Mouse (Mus musculus) right cerebral cortex, postnatal 25 days (tissue): Measurements from ENCODE around the gene Lrrn4cl.
A peak's percentile ranks its signal among the peaks of the same experiment; 100 is the strongest.
"Not testable (repeated sequence)": the region's sequence is repeated elsewhere in the genome, so short reads cannot be mapped to it uniquely, and the experiment has no call there.

Source experiments
- DNase-seq: peaks from one replicate; pipeline ENCODE4 v3.0.0; 2022

Lrrn4cl gene

GRCm38 (mm10) chr19:8886916-8887584 is 36.5 kb downstream of the Lrrn4cl start:
- no peak for DNase-seq

DNA sequence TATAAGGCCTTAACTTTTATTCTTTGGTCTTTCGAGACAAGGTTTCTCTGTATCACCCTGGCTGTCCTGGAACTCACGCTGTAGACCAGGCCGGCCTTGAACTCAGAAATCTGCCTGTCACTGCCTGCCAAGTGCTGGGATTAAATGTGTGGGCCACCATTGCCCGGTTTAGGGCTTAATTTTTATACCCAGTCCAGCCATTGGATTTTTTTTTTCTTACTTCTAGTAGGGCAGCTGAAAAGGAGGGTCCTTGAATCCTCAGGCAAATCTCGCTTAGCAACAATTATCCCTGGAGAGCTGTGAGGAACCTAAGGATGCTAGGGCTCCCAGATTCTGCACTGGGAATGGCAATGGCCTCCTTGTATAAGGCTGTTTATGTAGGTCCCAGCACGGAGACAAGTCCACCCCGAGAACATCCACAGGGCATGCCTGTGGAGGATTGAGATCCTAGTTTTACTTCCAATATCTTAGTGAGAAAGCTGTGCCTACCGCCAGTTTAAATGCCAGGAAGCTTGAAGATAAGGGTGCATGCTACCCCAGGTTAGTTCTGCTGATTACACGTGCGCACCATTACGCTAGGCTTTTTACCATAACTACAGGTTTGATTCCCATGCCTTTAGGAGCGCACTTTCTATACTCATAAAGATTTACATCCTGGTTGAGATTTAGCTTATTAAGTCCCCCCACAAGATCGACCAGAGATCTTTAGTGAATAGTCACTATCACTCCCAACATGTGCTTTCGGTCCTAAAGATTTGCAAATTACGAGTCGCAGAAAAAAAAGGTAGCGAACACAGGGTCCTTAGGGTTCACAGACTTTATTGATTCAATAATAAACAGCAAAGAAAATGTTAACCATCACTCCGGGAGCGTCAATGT is 37.3 kb downstream of the Lrrn4cl start:
- no peak for DNase-seq

DNA sequence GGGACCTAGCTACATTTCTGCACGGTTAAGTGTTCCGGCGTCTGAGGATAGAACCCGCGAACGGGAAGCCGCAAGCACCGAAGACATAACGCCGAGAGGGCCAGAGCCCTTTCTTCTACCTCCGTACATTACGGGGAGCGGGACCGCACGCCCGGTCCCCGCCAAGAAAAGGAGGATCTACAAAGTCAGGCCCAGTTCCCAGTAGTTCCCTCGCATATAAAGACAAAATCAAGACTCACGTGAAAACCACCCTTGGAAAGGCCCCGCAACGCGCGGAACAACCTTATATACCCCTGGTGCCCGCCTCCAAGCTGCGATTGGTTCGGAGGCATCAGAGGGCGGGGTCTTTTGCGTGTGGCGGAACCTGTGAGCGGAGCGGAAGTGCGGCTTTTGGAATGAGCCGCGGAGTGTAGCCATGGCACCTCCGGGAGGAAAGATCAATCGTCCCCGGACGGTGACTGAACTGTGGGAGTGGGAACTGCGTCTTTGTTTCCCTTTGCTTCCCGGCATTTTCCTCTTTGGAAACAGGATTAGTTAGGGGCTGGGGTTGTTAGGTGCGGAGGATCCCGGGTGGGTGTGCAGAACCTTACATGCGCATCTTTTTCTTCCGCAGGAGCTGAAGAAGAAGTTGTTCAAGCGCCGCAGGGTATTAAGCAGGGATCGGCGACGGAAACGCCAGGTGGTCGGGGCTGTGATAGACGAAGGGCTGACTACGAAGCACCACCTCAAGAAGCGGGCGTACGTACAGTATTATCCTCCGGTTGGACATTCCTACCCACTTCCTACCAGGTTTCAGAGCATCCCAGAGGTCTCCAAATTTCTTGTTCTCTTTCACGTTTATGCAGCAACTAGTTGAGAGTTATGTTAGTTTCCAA is 38.2 kb downstream of the Lrrn4cl start, which contains the start of the genes 1810009A15Rik and Gm49416:
1810009A15Rik (plus strand) TSS at position 343 of the 875 bp plus-strand sequence.
Gm49416 (plus strand) TSS at position 416 of the 875 bp plus-strand sequence.
- DNase-seq: peak; percentile 93

GRCm38 (mm10) chr19:8892829-8893766 is 42.5 kb downstream of the Lrrn4cl start, which contains the start of gene Ints5:
Gene Ints5, plus strand, starts transcription at chr19:8893005.
- peak; percentile 81 for DNase-seq

DNA sequence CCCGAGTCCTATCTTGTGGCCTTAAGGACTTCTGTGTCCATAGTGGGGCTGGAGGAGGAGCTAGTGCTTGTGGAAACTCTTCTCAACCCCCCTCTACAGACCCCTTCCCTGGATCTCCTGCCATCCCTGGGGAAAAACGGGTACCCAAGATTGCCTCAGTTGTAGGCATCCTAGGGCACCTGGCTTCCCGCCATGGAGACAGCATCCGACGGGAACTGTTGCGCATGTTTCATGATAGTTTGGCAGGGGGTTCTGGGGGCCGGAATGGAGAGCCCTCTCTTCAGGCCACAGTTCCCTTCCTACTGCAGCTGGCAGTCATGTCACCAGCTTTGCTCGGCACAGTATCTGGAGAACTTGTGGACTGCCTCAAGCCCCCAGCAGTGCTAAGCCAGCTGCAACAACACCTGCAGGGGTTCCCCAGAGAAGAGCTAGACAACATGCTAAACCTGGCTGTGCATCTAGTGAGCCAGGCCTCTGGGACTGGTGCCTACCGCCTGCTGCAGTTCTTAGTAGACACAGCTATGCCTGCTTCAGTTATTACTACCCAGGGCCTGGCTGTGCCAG is 44.9 kb downstream of the Lrrn4cl start:
- no peak for DNase-seq

GRCm38 (mm10) chr19:8896231-8896630 is 45.7 kb downstream of the Lrrn4cl start:
- DNase-seq: not testable (repeated sequence)

DNA sequence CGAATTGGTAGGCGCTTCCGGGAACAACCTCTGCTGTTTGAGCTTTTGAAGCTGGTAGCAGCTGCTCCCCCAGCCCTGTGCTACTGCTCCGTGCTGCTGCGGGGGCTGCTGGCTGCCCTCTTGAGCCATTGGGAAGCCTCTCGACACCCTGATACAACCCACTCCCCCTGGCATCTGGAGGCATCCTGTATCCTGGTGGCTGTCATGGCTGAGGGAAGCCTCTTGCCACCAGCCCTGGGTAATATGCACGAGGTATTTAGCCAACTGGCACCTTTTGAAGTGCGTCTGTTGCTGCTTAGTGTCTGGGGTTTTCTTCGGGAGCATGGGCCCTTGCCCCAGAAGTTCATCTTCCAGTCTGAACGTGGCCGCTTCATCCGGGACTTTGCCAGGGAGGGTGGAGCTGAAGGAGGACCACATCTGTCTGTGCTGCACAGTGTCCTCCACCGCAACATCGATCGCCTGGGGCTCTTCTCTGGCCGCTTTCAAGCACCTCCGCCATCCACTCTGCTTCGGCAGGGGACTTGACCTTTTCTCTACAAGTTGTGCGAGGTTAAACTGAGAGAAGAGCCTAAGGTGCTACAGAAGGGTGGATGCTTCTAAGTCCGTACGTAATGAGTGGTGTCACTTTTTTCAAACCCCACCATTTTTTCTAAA is 46.8 kb downstream of the Lrrn4cl start:
- peak; percentile 29 for DNase-seq

DNA sequence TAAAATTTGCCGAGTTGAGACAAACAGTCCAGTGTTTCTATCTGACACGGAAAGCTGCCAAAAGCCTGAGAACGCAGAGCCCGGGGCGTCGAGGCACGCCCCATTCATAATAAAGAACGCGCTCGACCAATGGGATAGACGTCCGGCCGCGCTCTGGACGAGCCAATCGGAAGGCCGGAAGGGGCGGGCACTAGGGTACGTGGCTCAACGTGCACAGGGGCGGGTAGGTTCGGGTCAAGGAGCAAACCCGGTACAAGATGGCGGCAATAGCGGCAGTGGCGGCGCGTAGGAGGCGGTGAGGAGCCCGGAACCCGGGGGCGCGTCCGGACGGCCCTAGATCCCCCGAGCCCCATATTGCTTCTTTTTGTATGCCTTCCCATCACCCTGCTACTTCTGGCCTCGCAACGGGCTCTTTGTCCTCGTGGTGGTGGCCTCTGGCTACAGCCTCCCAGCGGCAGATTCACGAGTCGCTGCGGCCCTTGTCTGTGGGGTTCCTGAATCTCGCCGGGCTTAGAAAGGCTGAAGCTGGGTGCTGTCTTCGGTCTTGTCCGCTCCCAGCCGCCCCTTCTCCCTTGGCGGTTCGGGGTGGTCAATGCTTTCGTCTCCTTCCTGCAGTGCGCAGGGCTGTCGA is 47.4 kb downstream of the Lrrn4cl start, which contains the start of gene Ganab:
Ganab (plus strand) TSS at position 207 of the 631 bp plus-strand sequence.
- peak; percentile 96 for DNase-seq

- no peak for DNase-seq
Measured at GRCm38 (mm10) chr19:8898576-8898975, 48.0 kb downstream of the Lrrn4cl start.

GRCm38 (mm10) chr19:8899079-8899478 is 48.5 kb downstream of the Lrrn4cl start:
- DNase-seq: no peak

DNA sequence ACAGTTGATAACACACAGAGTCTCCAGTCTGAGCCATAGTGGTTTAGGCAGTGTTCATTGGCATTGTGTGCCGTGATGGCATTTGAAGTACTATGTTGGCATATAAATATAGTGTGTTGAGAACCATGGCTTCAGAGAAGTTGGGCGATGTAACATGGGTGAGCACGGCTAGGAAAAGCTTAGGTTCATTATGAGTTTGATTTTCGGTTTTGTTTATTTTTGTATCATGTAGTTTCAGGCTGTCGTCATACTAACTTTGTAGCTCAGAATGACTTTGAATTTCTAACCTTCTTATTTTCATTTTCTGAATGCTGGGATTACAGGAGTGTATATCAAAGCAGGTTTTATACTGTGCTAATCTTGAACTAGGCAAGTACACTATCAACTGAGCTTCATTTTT is 52.8 kb downstream of the Lrrn4cl start:
- DNase-seq: no peak
